28 mouse cellular contexts compared by ENCODE assay signal in genomic region chr11:85800380-85800779, GRCm38 (mm10). TPM values are rescaled to one million over a fixed set of nuclear protein-coding genes. Genes with fewer than 3 reads are reported as not detected.
A peak's percentile ranks its signal among the peaks of the same experiment; 100 is the strongest.
DNase-seq lines count a peak whose midpoint lies in the region; ATAC-seq and TF ChIP-seq lines count a peak whose summit lies in the region.
"Had no signal": no experiment of that assay in that cellular context is flagged by ENCODE, and none has a peak within 500 bp of the region (broad histone marks: within the 10 kb centered on the region; RNA-seq: fewer than 3 reads in every experiment).

No protein-coding gene starts in this region.

- no peaks in the 10 kb centered on the region for H3K36me3 ChIP-seq in heart, embryonic 14.5 days (ENCODE audit: control insufficient read depth, insufficient read depth, low read length)
- H3K36me3 ChIP-seq in liver, embryonic 11.5 days (ENCODE audit: control insufficient read depth, insufficient read depth, low read length): no peaks in the 10 kb centered on the region
- H3K36me3 ChIP-seq in liver, postnatal 0 days (replicated peaks; ENCODE audit: insufficient read depth, low read length): no peaks in the 10 kb centered on the region
- H3K36me3 ChIP-seq in limb, embryonic 13.5 days: 0 out of 2 replicates have a peak, but pooled peaks cover 3% of the 10 kb centered on the region
- H3K36me3 ChIP-seq: embryonic facial prominence, embryonic 15.5 days; forebrain, embryonic 12.5 days; midbrain, embryonic 13.5 days; stomach, embryonic 15.5 days had no signal

- no peak for ATAC-seq in heart, embryonic 14.5 days (ENCODE audit: insufficient number of reproducible peaks, insufficient read depth, low FRiP score, low read depth)
- no peak for ATAC-seq in liver, embryonic 11.5 days (replicated peaks; ENCODE audit: low FRiP score)
- no peak for ATAC-seq in liver, postnatal 0 days
- ATAC-seq in limb, embryonic 13.5 days (ENCODE audit: low FRiP score, low read depth): no peak
- ATAC-seq: inflammation-experienced regulatory T-cells, adult 6 months; midbrain, embryonic 13.5 days; Patski had no signal

- H3K4me1 ChIP-seq in heart, embryonic 14.5 days (ENCODE audit: control insufficient read depth in 2 of 2, insufficient read depth in 2 of 2, low read length in 2 of 2): peaks cover 34 to 52% of the 10 kb centered on the region in 2 experiments
- H3K4me1 ChIP-seq in liver, embryonic 11.5 days (replicated peaks; ENCODE audit: control insufficient read depth, insufficient read depth, low read length): peaks cover 37% of the 10 kb centered on the region
- peaks cover 12% of the 10 kb centered on the region for H3K4me1 ChIP-seq in liver, postnatal 0 days (ENCODE audit: insufficient read depth)
- H3K4me1 ChIP-seq in limb, embryonic 13.5 days: peaks cover 17% of the 10 kb centered on the region; the same call in 1 of the 2 replicates
- H3K4me1 ChIP-seq: embryonic facial prominence, embryonic 15.5 days; forebrain, embryonic 12.5 days; midbrain, embryonic 13.5 days; stomach, embryonic 15.5 days had no signal

- DNase-seq in heart, postnatal 4 days: no peak
- DNase-seq in liver, embryonic 11.5 days (ENCODE audit: low spot score): no peak
- DNase-seq in liver, postnatal 0 days: no peak
- DNase-seq in kidney, postnatal 10 days: peak; percentile 45
- no peak for DNase-seq in gastrocnemius, postnatal 10 days
- no peak for DNase-seq in frontal cortex, postnatal 14 days (ENCODE audit: low spot score in 2 of 2)
- DNase-seq: adrenal gland, postnatal 36 days; cerebellum, adult 9-10 months; gastrocnemius, postnatal 36 days; right cerebral cortex, postnatal 14 days; thymus, postnatal 14 days had no signal

- no peak overlapping the region for H3K9ac ChIP-seq in heart, embryonic 14.5 days (ENCODE audit: low read length)
- H3K9ac ChIP-seq in liver, embryonic 11.5 days (ENCODE audit: low read depth, low read length): no peak overlapping the region
- H3K9ac ChIP-seq in liver, postnatal 0 days (replicated peaks): no peak overlapping the region
- H3K9ac ChIP-seq in limb, embryonic 13.5 days: no peak overlapping the region
- H3K9ac ChIP-seq: embryonic facial prominence, embryonic 15.5 days; forebrain, embryonic 12.5 days; midbrain, embryonic 13.5 days; stomach, embryonic 15.5 days had no signal

- H3K4me3 ChIP-seq in heart, embryonic 14.5 days (ENCODE audit: control insufficient read depth in 1 of 2, insufficient read depth in 1 of 2, low read depth in 1 of 2, low read length in 2 of 2): no peak overlapping the region
- H3K4me3 ChIP-seq in liver, embryonic 11.5 days (ENCODE audit: low read depth, low read length): no peak overlapping the region
- H3K4me3 ChIP-seq in liver, postnatal 0 days (ENCODE audit: low read depth, low read length): no peak overlapping the region
- H3K4me3 ChIP-seq in limb, embryonic 13.5 days: no peak overlapping the region
- H3K4me3 ChIP-seq: embryonic facial prominence, embryonic 15.5 days; forebrain, embryonic 12.5 days; left cerebral cortex, adult 2 months; midbrain, embryonic 13.5 days; stomach, embryonic 15.5 days had no signal

- no peaks in the 10 kb centered on the region for H3K9me3 ChIP-seq in heart, embryonic 14.5 days (ENCODE audit: control insufficient read depth, low read length)
- H3K9me3 ChIP-seq in liver, embryonic 11.5 days (ENCODE audit: control insufficient read depth, low read length): no peaks in the 10 kb centered on the region
- H3K9me3 ChIP-seq in liver, postnatal 0 days (ENCODE audit: low read length): no peaks in the 10 kb centered on the region
- H3K9me3 ChIP-seq in limb, embryonic 13.5 days: no peaks in the 10 kb centered on the region
- H3K9me3 ChIP-seq: embryonic facial prominence, embryonic 15.5 days; forebrain, embryonic 12.5 days; midbrain, embryonic 13.5 days; stomach, embryonic 15.5 days had no signal

- H3K27ac ChIP-seq in heart, embryonic 14.5 days (replicated peaks in 1 of 2; ENCODE audit: control insufficient read depth in 1 of 2, insufficient read depth in 1 of 2, low read depth in 2 of 2, low read length in 2 of 2): peak overlapping the region; percentile 4 to 7; a peak in 1 of 4 replicates
- no peak overlapping the region for H3K27ac ChIP-seq in liver, embryonic 11.5 days (ENCODE audit: low read depth, low read length)
- H3K27ac ChIP-seq in liver, postnatal 0 days (ENCODE audit: low read depth): no peak overlapping the region
- no peak overlapping the region for H3K27ac ChIP-seq in limb, embryonic 13.5 days
- H3K27ac ChIP-seq: embryonic facial prominence, embryonic 15.5 days; forebrain, embryonic 12.5 days; left cerebral cortex, adult 2 months; midbrain, embryonic 13.5 days; stomach, embryonic 15.5 days had no signal

- H3K4me2 ChIP-seq in heart, embryonic 14.5 days (ENCODE audit: low read length): peak overlapping the region; percentile 49; the same call in 1 of the 2 replicates
- H3K4me2 ChIP-seq in liver, embryonic 11.5 days: peak overlapping the region; percentile 50
- no peak overlapping the region for H3K4me2 ChIP-seq in liver, postnatal 0 days (ENCODE audit: low read depth, low read length)
- H3K4me2 ChIP-seq in limb, embryonic 13.5 days (replicated peaks): peak overlapping the region; percentile 39; the same call in 1 of the 2 replicates
- H3K4me2 ChIP-seq: embryonic facial prominence, embryonic 15.5 days; forebrain, embryonic 12.5 days; midbrain, embryonic 13.5 days; stomach, embryonic 15.5 days had no signal

- 14% methylated on average over 11 of the region's 11 CpGs for WGBS in heart, embryonic 14.5 days
- WGBS in liver, embryonic 11.5 days: 56% methylated on average over 11 of the region's 11 CpGs
- WGBS in liver, postnatal 0 days (ENCODE audit: insufficient replicate concordance): 74% methylated on average over 11 of the region's 11 CpGs
- WGBS in limb, embryonic 13.5 days: 36% methylated on average over 11 of the region's 11 CpGs

- TF ChIP-seq CTCF in liver, postnatal 0 days (IDR thresholded peaks at IDR 0.05; ENCODE audit: low read depth): no peak

- H3K27me3 ChIP-seq in heart, embryonic 14.5 days (ENCODE audit: control insufficient read depth, insufficient read depth, low read length): peaks cover 62% of the 10 kb centered on the region
- H3K27me3 ChIP-seq in liver, embryonic 11.5 days (replicated peaks; ENCODE audit: control insufficient read depth, insufficient read depth, low read length): peaks cover 8% of the 10 kb centered on the region
- peaks cover 22% of the 10 kb centered on the region for H3K27me3 ChIP-seq in liver, postnatal 0 days (ENCODE audit: insufficient read depth, low read length)
- peaks cover 75% of the 10 kb centered on the region for H3K27me3 ChIP-seq in limb, embryonic 13.5 days
- H3K27me3 ChIP-seq: embryonic facial prominence, embryonic 15.5 days; midbrain, embryonic 13.5 days; Patski had no signal

- TF ChIP-seq EP300 in liver, postnatal 0 days (IDR thresholded peaks at IDR 0.05; ENCODE audit: low read depth): no peak

RNA-seq across cellular contexts. Expression of gene Tbx2, which starts 32.0 kb away (rescaled TPM):
- polyA plus RNA-seq in heart, embryonic 14.5 days (2014; fragmentation: Nextera tagmentation; extraction: Ambion mirVana): 2.2 and 4.0 TPM in 2 replicates
- total RNA-seq in heart, postnatal 4 days (2021): 10 to 100 TPM; 11.3 to 11.5 TPM
- polyA plus RNA-seq in liver, embryonic 11.5 days (2014; fragmentation: Nextera tagmentation; extraction: Ambion mirVana): 2.7 and 3.2 TPM in 2 replicates
- 0.66 and 0.75 TPM in 2 replicates for polyA plus RNA-seq in liver, postnatal 0 days (2015; fragmentation: Nextera tagmentation; extraction: Ambion mirVana)
- 5.0 and 5.1 TPM in 2 replicates for polyA plus RNA-seq in limb, embryonic 13.5 days (2015; fragmentation: Nextera tagmentation; extraction: Ambion mirVana)
- 10 to 100 TPM; 11.0 to 14.3 TPM for total RNA-seq in gastrocnemius, postnatal 10 days (2021)
- total RNA-seq: megakaryocyte progenitor cell, adult 5-6 weeks had no signal
- polyA plus RNA-seq: inflammation-experienced regulatory T-cells, adult 6 months had no signal

RNA-seq across cellular contexts. Expression of gene Gm11444, which starts 49.8 kb away (rescaled TPM):
- not detected in 2 replicates for polyA plus RNA-seq in heart, embryonic 14.5 days (2014; fragmentation: Nextera tagmentation; extraction: Ambion mirVana)
- total RNA-seq in heart, postnatal 4 days (2021): not detected
- polyA plus RNA-seq in liver, embryonic 11.5 days (2014; fragmentation: Nextera tagmentation; extraction: Ambion mirVana): not detected in 2 replicates
- polyA plus RNA-seq in liver, postnatal 0 days (2015; fragmentation: Nextera tagmentation; extraction: Ambion mirVana): not detected in 2 replicates
- polyA plus RNA-seq in limb, embryonic 13.5 days (2015; fragmentation: Nextera tagmentation; extraction: Ambion mirVana): 0.28 TPM in 1 of 2 replicates, not detected in the other
- total RNA-seq in gastrocnemius, postnatal 10 days (2021): not detected
- total RNA-seq: adrenal gland, postnatal 36 days; gastrocnemius, postnatal 36 days; left cerebral cortex, adult 2 months; megakaryocyte progenitor cell, adult 5-6 weeks had no signal
- polyA plus RNA-seq: cortical plate, adult 2 months; forebrain, embryonic 12.5 days; frontal cortex, adult 2 months; hindbrain, embryonic 11.5 days; inflammation-experienced regulatory T-cells, adult 6 months; limb, embryonic 11.5 days; lung, embryonic 16.5 days; midbrain, embryonic 13.5 days; neural tube, embryonic 14.5 days; Patski; spleen, adult 2 months; stomach, embryonic 15.5 days had no signal

Comparison
In these comparisons a context has a peak if more than half of its experiments do, and no peak if none do; other contexts are left out.
1. H3K27ac ChIP-seq: peak in heart, embryonic 14.5 days (2 of 2); none in liver, embryonic 11.5 days (single experiment), liver, postnatal 0 days (single experiment) and limb, embryonic 13.5 days (single experiment).